Mouse (Mus musculus) central nervous system, embryonic 18 days (tissue): ENCODE results near the gene Faim2. TPM values are rescaled to one million over a fixed set of nuclear protein-coding genes. Genes with fewer than 3 reads are reported as not detected.

Source experiments
- polyA plus RNA-seq: library from polyadenylated mRNA; depleted of rRNA; stranded (reverse); fragments of >200 nt; gene quantifications from 2 replicates; pipeline ENCODE4 v1.2.3, GENCODE M21; 2012; rRNA removed

Faim2 gene
- 15.3 and 20.9 TPM in 2 replicates for polyA plus RNA-seq

DNA sequence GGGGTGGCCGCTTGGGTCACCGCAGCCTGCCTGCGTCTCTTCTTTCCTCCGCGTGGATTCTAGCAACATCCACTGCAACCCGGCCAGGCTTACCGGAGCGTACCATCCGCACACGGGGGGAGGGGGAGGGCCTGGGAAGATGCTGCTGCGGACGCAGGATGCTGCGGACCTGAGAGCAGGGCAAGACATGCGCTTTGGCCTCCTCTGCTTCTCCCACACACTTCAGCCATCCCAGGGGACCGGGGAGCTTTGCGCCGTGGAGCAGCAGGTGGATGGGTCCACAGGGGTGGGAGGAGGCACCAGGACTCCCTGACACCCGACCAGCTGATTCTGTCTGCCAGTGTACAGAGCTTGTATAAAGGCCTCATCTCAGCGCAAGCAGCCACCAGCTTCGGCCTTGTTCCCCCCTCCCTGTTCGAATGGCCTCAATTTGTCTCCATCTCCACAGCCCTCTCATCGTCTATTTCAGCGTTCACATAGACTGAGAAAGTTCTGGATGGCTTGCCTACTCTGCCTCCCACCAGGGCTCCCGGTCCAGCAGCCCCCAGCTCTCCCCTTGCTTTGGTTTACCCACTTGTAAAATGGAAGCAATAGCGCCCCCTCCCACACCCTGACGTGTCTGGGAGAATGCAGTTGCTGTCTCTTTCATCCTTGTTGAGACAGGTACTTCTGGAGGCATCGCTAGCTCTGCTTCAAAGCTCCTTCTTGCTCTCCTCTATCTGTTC is at the start of gene Faim2:
Faim2 (minus strand) TSS at position 537 of the 725 bp plus-strand sequence.

DNA sequence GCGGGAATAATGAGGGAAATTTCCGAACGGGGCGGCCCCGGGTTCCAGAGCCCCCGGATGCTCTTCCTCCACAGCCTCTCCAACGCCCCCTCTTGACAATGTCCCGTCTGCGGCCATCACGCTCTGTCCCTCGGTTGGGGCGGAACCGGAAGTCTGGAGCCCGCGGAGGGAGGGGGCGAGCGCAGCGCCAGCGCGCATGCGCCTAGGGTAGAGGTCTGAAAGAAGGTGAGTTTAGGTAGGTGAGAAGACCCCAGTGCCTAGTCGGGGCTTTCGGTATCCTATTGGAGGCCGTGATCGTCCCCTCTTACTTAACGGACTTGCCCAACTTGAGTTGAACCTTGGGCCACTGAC is 53.4 kb downstream of the Faim2 start, which contains the start of gene Bcdin3d:
Bcdin3d (minus strand) TSS at position 155 of the 351 bp plus-strand sequence.

DNA sequence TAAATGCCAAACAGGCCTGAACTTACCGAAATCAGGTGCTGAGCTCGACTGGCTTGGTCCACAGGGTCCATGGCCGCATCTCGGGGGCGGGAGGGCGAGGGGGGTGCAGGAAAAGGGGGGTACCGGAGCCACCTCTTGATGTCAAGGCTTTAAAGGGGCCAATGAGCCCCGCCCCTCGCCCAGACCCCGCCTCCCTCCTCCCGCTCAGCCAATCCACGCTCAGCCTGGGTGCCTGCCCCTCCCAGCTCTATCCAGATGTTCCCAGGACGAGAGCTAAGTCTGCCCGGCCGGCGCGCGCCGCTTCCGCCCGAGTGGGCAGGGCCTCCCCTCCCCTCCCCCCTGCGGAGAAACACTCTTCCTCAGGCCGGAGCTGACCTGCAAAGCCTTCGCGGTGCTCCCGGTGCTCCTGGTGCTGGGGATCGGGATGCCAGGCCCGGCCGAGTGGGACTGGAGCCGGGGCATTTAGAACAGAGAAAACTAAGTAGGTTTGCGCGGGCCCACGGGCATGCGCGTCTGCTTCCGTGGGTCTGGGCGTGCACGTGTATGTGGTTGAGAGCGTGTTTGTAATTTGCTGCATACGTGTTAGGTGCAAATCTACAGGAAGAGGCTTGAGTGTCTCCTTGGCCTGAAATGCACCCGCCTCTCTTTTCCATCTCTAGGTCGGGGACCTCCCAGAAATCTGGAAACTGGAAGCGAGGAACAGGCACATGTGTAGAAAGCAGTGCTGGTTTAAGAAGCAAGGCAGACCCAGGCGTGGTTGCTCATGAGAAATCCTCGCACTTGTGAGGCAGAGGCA is 70.2 kb downstream of the Faim2 start, which contains the start of gene Nckap5l:
Nckap5l (minus strand) TSS at position 143 of the 796 bp plus-strand sequence.

Other genes with a start within 250 kb of the Faim2 start
- 181 and 191 TPM in 2 replicates for gene Prpf40b, start 233.1 kb downstream of the Faim2 start, polyA plus RNA-seq
- 0.58 and 0.78 TPM in 2 replicates for gene Fam186b, start 232.3 kb downstream of the Faim2 start, polyA plus RNA-seq
- 21.3 and 22.4 TPM in 2 replicates for gene Fmnl3, start 157.7 kb downstream of the Faim2 start, polyA plus RNA-seq
- 211 and 217 TPM in 2 replicates for gene Tmbim6, start 135.3 kb downstream of the Faim2 start, polyA plus RNA-seq
- gene Nckap5l, start 70.4 kb downstream of the Faim2 start, polyA plus RNA-seq: 15.9 and 17.0 TPM in 2 replicates
- 10.5 and 11.0 TPM in 2 replicates for gene Bcdin3d, start 53.4 kb downstream of the Faim2 start, polyA plus RNA-seq
- gene Aqp2, start 50.9 kb upstream of the Faim2 start, polyA plus RNA-seq: not detected in 2 replicates
- gene Aqp5, start 62.6 kb upstream of the Faim2 start, polyA plus RNA-seq: 0.67 and 0.79 TPM in 2 replicates
- gene Aqp6, start 73.2 kb upstream of the Faim2 start, polyA plus RNA-seq: 0.21 and 0.47 TPM in 2 replicates
- 46.8 and 48.1 TPM in 2 replicates for gene Racgap1, start 123.5 kb upstream of the Faim2 start, polyA plus RNA-seq
- gene Asic1, start 142.2 kb upstream of the Faim2 start, polyA plus RNA-seq: 84.2 and 92.7 TPM in 2 replicates
- 128 and 137 TPM in 2 replicates for gene Smarcd1, start 174.0 kb upstream of the Faim2 start, polyA plus RNA-seq
- not detected in 2 replicates for gene Gm17349, start 177.3 kb upstream of the Faim2 start, polyA plus RNA-seq
- gene Gpd1, start 189.3 kb upstream of the Faim2 start, polyA plus RNA-seq: 3.7 TPM in 2 replicates
- 160 and 178 TPM in 2 replicates for gene Cox14, start 197.5 kb upstream of the Faim2 start, polyA plus RNA-seq
- gene Cers5, start 244.7 kb upstream of the Faim2 start, polyA plus RNA-seq: 66.9 and 70.2 TPM in 2 replicates